Mouse (Mus musculus): Measurements from ENCODE around the gene Nptn.

DNA sequence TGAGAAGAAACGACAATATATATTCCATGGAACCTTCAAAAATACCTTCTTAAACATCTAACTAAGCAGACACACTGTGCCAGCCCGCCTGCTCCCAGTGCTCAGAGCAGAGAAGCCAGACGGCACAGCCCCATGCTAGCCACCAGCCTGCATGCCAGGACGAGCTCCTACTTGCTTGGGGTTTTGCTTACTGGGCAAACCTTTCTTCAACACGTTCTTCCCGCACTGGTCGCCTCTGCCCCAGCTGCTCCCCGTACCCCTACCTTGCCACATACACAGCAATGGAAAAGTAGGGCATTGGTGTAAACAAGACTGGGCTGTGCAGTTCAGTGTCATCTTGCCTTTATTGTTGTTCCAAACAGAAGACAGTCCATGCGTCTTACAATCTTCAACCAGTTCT is 83.5 kb downstream of the Nptn start:
- TF ChIP-seq POLR2A (IDR thresholded peaks at IDR 0.05; ENCODE audit: insufficient read depth, low read depth, low read length) (no peak), CTCF (IDR thresholded peaks at IDR 0.05; ENCODE audit: insufficient read depth, low read depth, low read length) (no peak)

Data from olfactory bulb, adult 2 months (tissue).